Mouse (Mus musculus) C2C12 (cell line): ENCODE results near the gene Lrguk. TPM values are rescaled to one million over a fixed set of nuclear protein-coding genes. Genes with fewer than 3 reads are reported as not detected.

Experiments used
- H3K27me3 ChIP-seq: one replicate; pipeline ENCODE4 v1.6.1; 2011; ENCODE audit not compliant: control insufficient read depth, insufficient read depth, insufficient read length
- H3K36me3 ChIP-seq: one replicate; pipeline ENCODE4 v1.6.1; 2011; ENCODE audit not compliant: control insufficient read depth, insufficient read depth
- H3K4me3 ChIP-seq: one replicate; pipeline ENCODE4 v1.5.1; 2011; ENCODE audit warnings: mild to moderate bottlenecking, control low read depth; ENCODE audit not compliant: poor library complexity, insufficient read depth, severe bottlenecking
- H3K79me2 ChIP-seq: one replicate; pipeline ENCODE4 v1.6.1; 2011; ENCODE audit not compliant: control insufficient read depth, insufficient read depth
- H3K79me3 ChIP-seq: one replicate; pipeline ENCODE4 v1.6.1; 2011; ENCODE audit warnings: low read depth, control low read depth
- H3ac ChIP-seq: one replicate; pipeline ENCODE3; 2011; ENCODE audit warnings: low read depth; ENCODE audit not compliant: control insufficient read depth, insufficient read length
- CEBPB ChIP-seq: IDR thresholded peaks from one replicate; pipeline ENCODE4 v1.6.1; 2011; ENCODE audit warnings: low read depth, mild to moderate bottlenecking, control low read depth, moderate library complexity
- CTCF ChIP-seq: IDR thresholded peaks from one replicate; pipeline ENCODE4 v1.5.1; 2011; ENCODE audit not compliant: control insufficient read depth, insufficient read depth, insufficient read length
- FOSL1 ChIP-seq: IDR thresholded peaks from one replicate; pipeline ENCODE4 v1.8.0; 2011; ENCODE audit warnings: mild to moderate bottlenecking, low read length; ENCODE audit not compliant: poor library complexity, insufficient read depth, severe bottlenecking
- MAX ChIP-seq: IDR thresholded peaks from one replicate; pipeline ENCODE4 v1.6.1; 2011; ENCODE audit warnings: mild to moderate bottlenecking, control low read depth
- MYOD1 ChIP-seq: IDR thresholded peaks from one replicate; pipeline ENCODE4 v1.6.1; 2011; ENCODE audit warnings: low read depth; ENCODE audit not compliant: control insufficient read depth, insufficient read length
- MYOG ChIP-seq: IDR thresholded peaks from one replicate; pipeline ENCODE4 v1.6.1; 2011; ENCODE audit not compliant: control insufficient read depth, insufficient read length; ENCODE audit errors: extremely low read depth
- USF1 ChIP-seq: IDR thresholded peaks from one replicate; pipeline ENCODE4 v1.6.1; 2011; ENCODE audit warnings: low read depth, mild to moderate bottlenecking, control low read depth, moderate library complexity
- polyA plus RNA-seq: library from polyadenylated mRNA; unstranded; fragments of >200 nt; fragmentation: generic; extraction: Trizol; gene quantifications from one replicate; pipeline ENCODE4 v1.2.1, GENCODE M21; 2012; ENCODE audit warnings: missing spikeins

The Lrguk gene
- polyA plus RNA-seq, 1 experiment: 0.32 TPM

- H3K4me3 ChIP-seq: peak overlapping the region; percentile 60
- TF ChIP-seq USF1: peak; percentile 83
- TF ChIP-seq CEBPB: no peak
- H3K79me2 ChIP-seq: peaks cover 53% of the 10 kb centered on the region
- H3ac ChIP-seq: peak overlapping the region; percentile 78
- H3K79me3 ChIP-seq: peaks cover 17% of the 10 kb centered on the region
- H3K36me3 ChIP-seq: no peaks in the 10 kb centered on the region
- H3K27me3 ChIP-seq: no peaks in the 10 kb centered on the region
These were observed 147.0 kb downstream of the Lrguk start for GRCm38 (mm10) chr6:34176111-34176863.

- Histone ChIP-seq H3K36me3 (no peaks in the 10 kb centered on the region), H3K79me3 (peaks cover 17% of the 10 kb centered on the region), H3K4me3 (peak within 1 kb of the TSS; percentile 60), H3ac (peak within 1 kb of the TSS; percentile 78), H3K79me2 (peaks cover 47% of the 10 kb centered on the region), H3K27me3 (no peaks in the 10 kb centered on the region)
- no peak for TF ChIP-seq FOSL1
- TF ChIP-seq MYOD1: no peak
- TF ChIP-seq CEBPB: no peak
- TF ChIP-seq MAX: no peak
- TF ChIP-seq USF1: no peak
- no peak for TF ChIP-seq CTCF
- no peak for TF ChIP-seq MYOG
These were observed 147.6 kb downstream of the Lrguk start, which contains the start of gene Slc35b4 for GRCm38 (mm10) chr6:34176864-34177247. TSS of gene Slc35b4 (minus strand) at chr6:34177111.

GRCm38 (mm10) chr6:34179007-34179406, 149.8 kb downstream of the Lrguk start:
- Histone ChIP-seq H3K36me3 (no peaks in the 10 kb centered on the region), H3K79me2 (peaks cover 26% of the 10 kb centered on the region), H3K4me3 (no peak overlapping the region), H3K27me3 (no peaks in the 10 kb centered on the region), H3ac (no peak overlapping the region), H3K79me3 (peaks cover 12% of the 10 kb centered on the region)
- TF ChIP-seq MAX (no peak), FOSL1 (no peak), USF1 (no peak), CEBPB (no peak)

- Histone ChIP-seq H3ac (no peak overlapping the region), H3K79me2 (peaks cover 17% of the 10 kb centered on the region), H3K4me3 (no peak overlapping the region), H3K36me3 (no peaks in the 10 kb centered on the region), H3K79me3 (peaks cover 8% of the 10 kb centered on the region), H3K27me3 (no peaks in the 10 kb centered on the region)
- no peak for TF ChIP-seq MAX
- no peak for TF ChIP-seq MYOG
- TF ChIP-seq USF1: no peak
- TF ChIP-seq MYOD1: no peak
- TF ChIP-seq CTCF: no peak
- TF ChIP-seq CEBPB: no peak
- no peak for TF ChIP-seq FOSL1
These were observed 150.7 kb downstream of the Lrguk start for GRCm38 (mm10) chr6:34179911-34180310.

GRCm38 (mm10) chr6:34181961-34182360, 152.7 kb downstream of the Lrguk start:
- Histone ChIP-seq H3K27me3 (no peaks in the 10 kb centered on the region), H3K79me2 (no peaks in the 10 kb centered on the region), H3K79me3 (no peaks in the 10 kb centered on the region), H3K36me3 (no peaks in the 10 kb centered on the region), H3ac (no peak overlapping the region), H3K4me3 (no peak overlapping the region)
- TF ChIP-seq FOSL1: no peak
- TF ChIP-seq CEBPB: no peak
- no peak for TF ChIP-seq USF1
- no peak for TF ChIP-seq CTCF
- no peak for TF ChIP-seq MAX
- no peak for TF ChIP-seq MYOD1
- no peak for TF ChIP-seq MYOG

GRCm38 (mm10) chr6:34183326-34183725, 154.1 kb downstream of the Lrguk start:
- Histone ChIP-seq H3K27me3 (no peaks in the 10 kb centered on the region), H3K36me3 (no peaks in the 10 kb centered on the region), H3K4me3 (no peak overlapping the region), H3K79me2 (no peaks in the 10 kb centered on the region), H3K79me3 (no peaks in the 10 kb centered on the region), H3ac (no peak overlapping the region)
- no peak for TF ChIP-seq USF1
- TF ChIP-seq CEBPB: no peak
- no peak for TF ChIP-seq MYOG
- no peak for TF ChIP-seq FOSL1

Other genes with a start within 250 kb of the Lrguk start
- gene Slc35b4, start 147.7 kb downstream of the Lrguk start, polyA plus RNA-seq: 23.5 TPM